Mouse (Mus musculus) liver, embryonic 15.5 days (tissue): ENCODE results near the gene Apol6. TPM values are rescaled to one million over a fixed set of nuclear protein-coding genes. Genes with fewer than 3 reads are reported as not detected.

Experiments
- ATAC-seq: fragments of 200-750 bp; cut with Nextera tagmentation; 2 replicates; pipeline ENCODE4 v1.8.0; 2017; ENCODE audit warnings: moderate number of reproducible peaks, mild to moderate bottlenecking, moderate library complexity; ENCODE audit not compliant: insufficient read depth
- H3K27ac ChIP-seq: fragments of 300-500 bp; sonication (generic); replicated peaks from 2 replicates; pipeline ENCODE4 v1.5.1; 2015; ENCODE audit warnings: mild to moderate bottlenecking, inconsistent platforms
- H3K27me3 ChIP-seq: fragments of 300-500 bp; sonication (generic); 2 replicates; pipeline ENCODE4 v1.6.1; 2015; ENCODE audit warnings: mild to moderate bottlenecking, inconsistent platforms
- H3K36me3 ChIP-seq: fragments of 300-500 bp; sonication (generic); replicated peaks from 2 replicates; pipeline ENCODE4 v1.6.1; 2015; ENCODE audit warnings: moderate library complexity, mild to moderate bottlenecking, inconsistent platforms
- H3K4me1 ChIP-seq: fragments of 300-500 bp; sonication (generic); replicated peaks from 2 replicates; pipeline ENCODE4 v1.6.1; 2015; ENCODE audit warnings: inconsistent platforms
- H3K4me2 ChIP-seq: fragments of 300-500 bp; sonication (generic); 2 replicates; pipeline ENCODE4 v1.6.1; 2015; ENCODE audit warnings: moderate library complexity, mild to moderate bottlenecking, inconsistent platforms
- H3K4me3 ChIP-seq: fragments of 300-500 bp; sonication (generic); replicated peaks from 2 replicates; pipeline ENCODE4 v1.5.1; 2015; ENCODE audit warnings: mild to moderate bottlenecking, inconsistent platforms
- H3K9ac ChIP-seq: fragments of 300-500 bp; sonication (generic); 2 replicates; pipeline ENCODE4 v1.6.1; 2015; ENCODE audit warnings: moderate library complexity, mild to moderate bottlenecking, inconsistent platforms
- H3K9me3 ChIP-seq: fragments of 300-500 bp; sonication (generic); replicated peaks from 2 replicates; pipeline ENCODE4 v1.6.1; 2016; ENCODE audit warnings: inconsistent platforms
- WGBS: fragments of 180-500 bp; shearing (Covaris S2); methylation state at CpG from one replicate; pipeline ENCODE4 v1.1.7; 2015; ENCODE audit warnings: mixed read lengths; ENCODE audit not compliant: insufficient replicate concordance; 5-methylcytosine and 5-hydroxymethylcytosine counted together
- polyA plus RNA-seq: library from polyadenylated mRNA; unstranded; fragments of >200 nt; fragmentation: Nextera tagmentation; extraction: Ambion mirVana; gene quantifications from 2 replicates; pipeline ENCODE4 v1.2.1, GENCODE M21; 2015

Gene Apol6
- polyA plus RNA-seq, 1 experiment from 2014 or later: 0.15 TPM

- ATAC-seq: no peak
- WGBS: 69% methylated on average over 11 of the region's 11 CpGs
These were observed 44.7 kb downstream of the Apol6 start for GRCm38 (mm10) chr15:77089249-77089648.

GRCm38 (mm10) chr15:77090531-77090930, 46.0 kb downstream of the Apol6 start:
- WGBS: 63% methylated on average over 5 of the region's 5 CpGs

More at GRCm38 (mm10) chr15:77089249-77089648, 44.7 kb downstream of the Apol6 start:
- Histone ChIP-seq H3K4me3 (no peak overlapping the region), H3K9me3 (no peaks in the 10 kb centered on the region), H3K9ac (no peak overlapping the region), H3K36me3 (peaks cover 15% of the 10 kb centered on the region; the same call in 1 of the 2 replicates), H3K4me1 (no peaks in the 10 kb centered on the region), H3K27ac (no peak overlapping the region), H3K4me2 (no peak overlapping the region), H3K27me3 (no peaks in the 10 kb centered on the region)

GRCm38 (mm10) chr15:77091394-77091793, 46.9 kb downstream of the Apol6 start:
- Histone ChIP-seq H3K4me1 (no peaks in the 10 kb centered on the region), H3K36me3 (peaks cover 15% of the 10 kb centered on the region; the same call in 1 of the 2 replicates), H3K9me3 (no peaks in the 10 kb centered on the region), H3K27ac (no peak overlapping the region), H3K9ac (no peak overlapping the region), H3K4me3 (no peak overlapping the region), H3K4me2 (no peak overlapping the region), H3K27me3 (no peaks in the 10 kb centered on the region)
- 59% methylated on average over 4 of the region's 4 CpGs for WGBS
- ATAC-seq: no peak

More at GRCm38 (mm10) chr15:77090531-77090930, 46.0 kb downstream of the Apol6 start:
- Histone ChIP-seq H3K36me3 (peaks cover 15% of the 10 kb centered on the region; the same call in 1 of the 2 replicates), H3K27ac (no peak overlapping the region), H3K4me3 (no peak overlapping the region), H3K4me2 (no peak overlapping the region), H3K4me1 (no peaks in the 10 kb centered on the region), H3K27me3 (no peaks in the 10 kb centered on the region), H3K9me3 (no peaks in the 10 kb centered on the region), H3K9ac (no peak overlapping the region)
- ATAC-seq: no peak

- ATAC-seq: no peak
- no peaks in the 10 kb centered on the region for H3K27me3 ChIP-seq
- H3K4me3 ChIP-seq: no peak overlapping the region
- H3K27ac ChIP-seq: no peak overlapping the region
- no peaks in the 10 kb centered on the region for H3K9me3 ChIP-seq
- 75% methylated on average over 13 of the region's 13 CpGs for WGBS
- no peaks in the 10 kb centered on the region for H3K4me1 ChIP-seq
- H3K4me2 ChIP-seq: no peak overlapping the region
- no peak overlapping the region for H3K9ac ChIP-seq
- peaks cover 19% of the 10 kb centered on the region; the same call in 1 of the 2 replicates for H3K36me3 ChIP-seq
These were observed 49.9 kb downstream of the Apol6 start for GRCm38 (mm10) chr15:77094431-77094830.

GRCm38 (mm10) chr15:77095216-77095615, 50.7 kb downstream of the Apol6 start:
- Histone ChIP-seq H3K4me3 (no peak overlapping the region), H3K9me3 (no peaks in the 10 kb centered on the region), H3K27me3 (no peaks in the 10 kb centered on the region), H3K4me2 (no peak overlapping the region), H3K4me1 (no peaks in the 10 kb centered on the region), H3K9ac (no peak overlapping the region), H3K36me3 (peaks cover 19% of the 10 kb centered on the region; the same call in 1 of the 2 replicates), H3K27ac (no peak overlapping the region)
- no peak for ATAC-seq
- 76% methylated on average over 1 of the region's 1 CpGs for WGBS

GRCm38 (mm10) chr15:77097358-77097757, 52.8 kb downstream of the Apol6 start:
- H3K36me3 ChIP-seq: peaks cover 10% of the 10 kb centered on the region
- H3K4me3 ChIP-seq: no peak overlapping the region
- H3K9ac ChIP-seq: no peak overlapping the region
- no peak for ATAC-seq
- H3K4me1 ChIP-seq: no peaks in the 10 kb centered on the region
- 66% methylated on average over 6 of the region's 6 CpGs for WGBS
- no peak overlapping the region for H3K27ac ChIP-seq
- H3K4me2 ChIP-seq: no peak overlapping the region
- H3K9me3 ChIP-seq: no peaks in the 10 kb centered on the region
- no peaks in the 10 kb centered on the region for H3K27me3 ChIP-seq

GRCm38 (mm10) chr15:77099756-77100155, 55.2 kb downstream of the Apol6 start:
- H3K27ac ChIP-seq: no peak overlapping the region
- WGBS: 53% methylated on average over 3 of the region's 3 CpGs
- no peak for ATAC-seq
- H3K4me2 ChIP-seq: no peak overlapping the region
- no peaks in the 10 kb centered on the region for H3K9me3 ChIP-seq
- no peak overlapping the region for H3K9ac ChIP-seq
- peaks cover 4% of the 10 kb centered on the region for H3K36me3 ChIP-seq
- no peak overlapping the region for H3K4me3 ChIP-seq
- H3K4me1 ChIP-seq: 0 out of 2 replicates have a peak, but pooled peaks cover 7% of the 10 kb centered on the region
- no peaks in the 10 kb centered on the region for H3K27me3 ChIP-seq

- WGBS: 57% methylated on average over 5 of the region's 5 CpGs
- Histone ChIP-seq H3K4me3 (no peak overlapping the region), H3K4me1 (0 out of 2 replicates have a peak, but pooled peaks cover 7% of the 10 kb centered on the region), H3K27ac (no peak overlapping the region), H3K27me3 (no peaks in the 10 kb centered on the region), H3K9me3 (no peaks in the 10 kb centered on the region), H3K4me2 (no peak overlapping the region), H3K9ac (no peak overlapping the region), H3K36me3 (peaks cover 4% of the 10 kb centered on the region)
- ATAC-seq: no peak
These were observed 58.2 kb downstream of the Apol6 start for GRCm38 (mm10) chr15:77102685-77103084.

GRCm38 (mm10) chr15:77104349-77105158, 60.0 kb downstream of the Apol6 start:
- H3K4me2 ChIP-seq: no peak overlapping the region
- no peak overlapping the region for H3K27ac ChIP-seq
- no peak overlapping the region for H3K9ac ChIP-seq
- H3K4me1 ChIP-seq: 0 out of 2 replicates have a peak, but pooled peaks cover 7% of the 10 kb centered on the region
- no peaks in the 10 kb centered on the region; the same call in 1 of the 2 replicates for H3K36me3 ChIP-seq
- no peak overlapping the region for H3K4me3 ChIP-seq
- no peaks in the 10 kb centered on the region for H3K27me3 ChIP-seq
- no peak for ATAC-seq
- no peaks in the 10 kb centered on the region for H3K9me3 ChIP-seq
- 74% methylated on average over 10 of the region's 10 CpGs for WGBS

GRCm38 (mm10) chr15:77105273-77105672, 60.7 kb downstream of the Apol6 start:
- WGBS: 58% methylated on average over 10 of the region's 10 CpGs
- no peak overlapping the region for H3K9ac ChIP-seq
- H3K4me2 ChIP-seq: no peak overlapping the region
- H3K4me3 ChIP-seq: no peak overlapping the region
- no peak overlapping the region for H3K27ac ChIP-seq
- no peaks in the 10 kb centered on the region for H3K27me3 ChIP-seq
- no peaks in the 10 kb centered on the region; the same call in 1 of the 2 replicates for H3K36me3 ChIP-seq
- 0 out of 2 replicates have a peak, but pooled peaks cover 7% of the 10 kb centered on the region for H3K4me1 ChIP-seq
- H3K9me3 ChIP-seq: no peaks in the 10 kb centered on the region
- no peak for ATAC-seq
